Mouse (Mus musculus) adrenal gland, adult 18-20 months (tissue): Measurements from ENCODE around the gene Irak2. TPM values are rescaled to one million over a fixed set of nuclear protein-coding genes. Genes with fewer than 3 reads are reported as not detected.

ENCODE experiments used
- microRNA-seq, 2 experiments: library from miRNA; unstranded; fragments of <30 nt; microRNA quantifications; one replicate each; pipeline ENCODE4 v1.2.0; 2021; ENCODE audit warnings: borderline number of aligned reads in 2 of 2
- total RNA-seq, 2 experiments: library from RNA; stranded (reverse); gene quantifications; 1 replicate in 1 of 2; 2 replicates in 1 of 2; pipeline ENCODE4 v1.2.3; 2021

Gene Irak2
- total RNA-seq, 2 experiments from 2014 or later: 17.1 to 51.5 TPM

Small RNA genes lying within 50 kb of the gene (microRNA-seq; reads per million reads assigned to microRNA genes)
- gene Mir7042: 0.61 to 0.95 reads per million in 2 experiments

Other genes starting within 250 kb of the Irak2 start
- gene Ttll3, start 249.2 kb upstream of the Irak2 start, total RNA-seq: 1 to 10 TPM; 3.0 to 4.0 TPM
- gene Rpusd3, start 219.1 kb upstream of the Irak2 start, total RNA-seq: 1 to 10 TPM; 6.3 to 8.5 TPM
- 100 to 1,000 TPM; 321 to 750 TPM for gene Cidec, start 202.7 kb upstream of the Irak2 start, total RNA-seq
- gene Jagn1, start 195.9 kb upstream of the Irak2 start, total RNA-seq: 10 to 100 TPM; 47.2 to 49.7 TPM
- 1 to 10 TPM in 1 of 2 experiments, under 1 TPM in 1; 0.83 to 2.6 TPM for gene Il17re, start 180.0 kb upstream of the Irak2 start, total RNA-seq
- 10 to 100 TPM; 19.9 to 26.9 TPM for gene Il17rc, start 167.0 kb upstream of the Irak2 start, total RNA-seq
- 10 to 100 TPM; 53.7 to 55.8 TPM for gene Creld1, start 155.2 kb upstream of the Irak2 start, total RNA-seq
- gene Prrt3, start 136.5 kb upstream of the Irak2 start, total RNA-seq: under 1 TPM in 1 of 2 experiments, not detected in 1; 0.32 TPM
- 100 to 1,000 TPM in 1 of 2 experiments, 10 to 100 TPM in 1; 89.8 to 107 TPM for gene Emc3, start 106.8 kb upstream of the Irak2 start, total RNA-seq
- under 1 TPM; 0.19 to 0.43 TPM for gene Fancd2, start 106.8 kb upstream of the Irak2 start, total RNA-seq
- gene Fancd2os, start 37.8 kb upstream of the Irak2 start, total RNA-seq: not detected
- 100 to 1,000 TPM; 150 to 205 TPM for gene Brk1, start 33.7 kb upstream of the Irak2 start, total RNA-seq
- 10 to 100 TPM; 20.9 to 21.4 TPM for gene Vhl, start 14.5 kb upstream of the Irak2 start, total RNA-seq
- gene Tatdn2, start 58.6 kb downstream of the Irak2 start, total RNA-seq: 10 to 100 TPM; 50.4 to 63.2 TPM
- not detected for gene Ghrl, start 81.4 kb downstream of the Irak2 start, total RNA-seq
- 100 to 1,000 TPM; 111 to 113 TPM for gene Sec13, start 102.3 kb downstream of the Irak2 start, total RNA-seq